Mouse (Mus musculus) kidney, postnatal 10 days (tissue): Measurements from ENCODE around the gene Obscn.

Experiments used
- DNase-seq: peaks from one replicate; pipeline ENCODE4 v3.0.0; 2021; ENCODE audit warnings: mixed read lengths

Obscn gene

GRCm38 (mm10) chr11:59044703-59045330 is 91.4 kb downstream of the Obscn start:
- no peak for DNase-seq

- DNase-seq: no peak
Observed at GRCm38 (mm10) chr11:59029003-59029402, 107.2 kb downstream of the Obscn start.

- DNase-seq: peak; percentile 61
Observed at GRCm38 (mm10) chr11:59026411-59026810, 109.8 kb downstream of the Obscn start.

GRCm38 (mm10) chr11:59015052-59015451 is 121.2 kb downstream of the Obscn start:
- DNase-seq: peak; percentile 59

GRCm38 (mm10) chr11:59002327-59003079 is 133.7 kb downstream of the Obscn start:
- DNase-seq: no peak

- no peak for DNase-seq
Observed at GRCm38 (mm10) chr11:59000635-59001034, 135.6 kb downstream of the Obscn start.

GRCm38 (mm10) chr11:58999830-59000229 is 136.4 kb downstream of the Obscn start:
- no peak for DNase-seq

GRCm38 (mm10) chr11:58999158-58999557 is 137.0 kb downstream of the Obscn start:
- DNase-seq: peak; percentile 26

GRCm38 (mm10) chr11:58997541-58997940 is 138.7 kb downstream of the Obscn start:
- DNase-seq: no peak

GRCm38 (mm10) chr11:58995807-58996370 is 140.3 kb downstream of the Obscn start:
- no peak for DNase-seq

GRCm38 (mm10) chr11:58995061-58995806 is 141.0 kb downstream of the Obscn start:
- no peak for DNase-seq

GRCm38 (mm10) chr11:58994337-58994826 is 141.8 kb downstream of the Obscn start:
- DNase-seq: peak; percentile 77

GRCm38 (mm10) chr11:58993091-58993670 is 143.0 kb downstream of the Obscn start:
- no peak for DNase-seq

- DNase-seq: no peak
Observed at GRCm38 (mm10) chr11:58991911-58992310, 144.3 kb downstream of the Obscn start.

- DNase-seq: peak; percentile 22
Observed at GRCm38 (mm10) chr11:58990794-58991193, 145.4 kb downstream of the Obscn start.

GRCm38 (mm10) chr11:58990141-58990540 is 146.1 kb downstream of the Obscn start:
- no peak for DNase-seq

GRCm38 (mm10) chr11:58989166-58989565 is 147.0 kb downstream of the Obscn start:
- no peak for DNase-seq

- DNase-seq: no peak
Observed at GRCm38 (mm10) chr11:58985299-58985917, 150.8 kb downstream of the Obscn start.

GRCm38 (mm10) chr11:58984657-58985056 is 151.5 kb downstream of the Obscn start:
- DNase-seq: no peak

GRCm38 (mm10) chr11:58983691-58984341 is 152.4 kb downstream of the Obscn start:
- no peak for DNase-seq

- DNase-seq: no peak
Observed at GRCm38 (mm10) chr11:58982471-58983097, 153.6 kb downstream of the Obscn start.
